Mouse (Mus musculus) lung, adult 18-20 months (tissue): Measurements from ENCODE around the gene Zfp217.

Source experiments
- DNase-seq, 2 experiments: peaks; one replicate each; pipeline ENCODE4 v3.0.0; 2022; ENCODE audit warnings: mixed read lengths in 2 of 2

Gene Zfp217

DNA sequence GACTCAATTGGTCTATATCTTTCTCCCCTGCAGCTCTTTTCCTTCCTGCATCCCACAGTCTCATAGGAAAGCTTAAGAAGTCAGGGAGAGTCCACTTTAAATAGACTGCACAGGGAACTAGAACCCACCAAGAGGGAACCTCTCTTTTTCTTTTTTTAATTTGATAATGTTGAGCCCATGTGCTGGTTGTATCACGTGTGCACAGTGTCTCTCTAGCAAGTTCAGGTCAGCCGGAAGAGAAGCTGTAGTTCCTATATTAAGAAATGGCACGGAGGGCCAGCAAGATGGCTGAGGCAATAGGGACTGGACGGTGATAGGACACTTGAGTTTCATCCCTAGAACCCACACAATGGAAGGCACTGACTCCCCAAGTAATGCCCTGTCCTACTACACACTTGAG is 11.1 kb upstream of the Zfp217 start:
- DNase-seq, result no peak

- peak; percentile 57 to 61 for DNase-seq
Observed at GRCm38 (mm10) chr2:170158251-170158650, 10.3 kb upstream of the Zfp217 start.

DNA sequence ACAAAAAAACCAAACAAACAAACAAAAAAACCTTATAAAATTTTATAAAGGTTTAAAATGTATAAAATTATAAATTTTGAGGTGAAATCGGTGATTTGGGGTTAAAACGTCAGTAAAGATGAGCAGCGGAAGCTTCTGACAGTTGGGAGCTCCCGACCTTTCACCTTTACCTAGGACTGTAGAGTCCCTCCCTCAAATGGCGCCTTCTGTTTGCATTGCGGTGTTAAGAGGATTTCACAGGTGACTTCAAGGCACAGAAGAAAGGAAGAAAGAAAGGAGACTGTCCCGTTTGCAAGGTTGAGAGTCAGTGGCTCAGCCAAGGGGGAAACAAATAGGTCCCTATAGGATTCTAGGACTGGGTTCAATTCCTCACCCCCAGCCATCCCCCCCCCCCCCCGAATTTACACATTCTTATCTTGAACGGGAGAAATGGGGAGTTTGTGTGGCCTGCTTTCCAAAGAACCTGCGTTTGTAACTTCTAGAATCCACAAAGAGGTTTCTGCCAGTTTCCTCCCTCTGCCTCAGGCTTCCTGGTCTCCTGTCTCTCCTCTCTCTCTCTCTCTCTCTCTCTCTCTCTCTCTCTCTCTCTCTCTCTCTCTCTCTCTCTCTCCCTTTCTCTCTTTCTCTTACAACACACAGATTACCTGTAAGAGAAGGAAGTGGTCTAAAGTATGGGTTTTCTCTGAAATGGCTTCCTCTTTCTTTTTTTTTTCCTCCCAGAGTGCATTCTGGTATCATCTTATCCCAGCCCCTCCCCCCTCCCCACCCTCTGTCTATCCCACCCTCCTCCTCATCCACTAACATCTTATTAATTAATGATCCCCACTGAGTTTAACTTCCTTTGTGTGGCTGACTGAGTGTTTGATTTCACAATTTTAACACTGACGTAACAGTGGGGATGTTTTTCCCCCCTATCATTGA is 9.6 kb upstream of the Zfp217 start:
- no peak for DNase-seq

DNA sequence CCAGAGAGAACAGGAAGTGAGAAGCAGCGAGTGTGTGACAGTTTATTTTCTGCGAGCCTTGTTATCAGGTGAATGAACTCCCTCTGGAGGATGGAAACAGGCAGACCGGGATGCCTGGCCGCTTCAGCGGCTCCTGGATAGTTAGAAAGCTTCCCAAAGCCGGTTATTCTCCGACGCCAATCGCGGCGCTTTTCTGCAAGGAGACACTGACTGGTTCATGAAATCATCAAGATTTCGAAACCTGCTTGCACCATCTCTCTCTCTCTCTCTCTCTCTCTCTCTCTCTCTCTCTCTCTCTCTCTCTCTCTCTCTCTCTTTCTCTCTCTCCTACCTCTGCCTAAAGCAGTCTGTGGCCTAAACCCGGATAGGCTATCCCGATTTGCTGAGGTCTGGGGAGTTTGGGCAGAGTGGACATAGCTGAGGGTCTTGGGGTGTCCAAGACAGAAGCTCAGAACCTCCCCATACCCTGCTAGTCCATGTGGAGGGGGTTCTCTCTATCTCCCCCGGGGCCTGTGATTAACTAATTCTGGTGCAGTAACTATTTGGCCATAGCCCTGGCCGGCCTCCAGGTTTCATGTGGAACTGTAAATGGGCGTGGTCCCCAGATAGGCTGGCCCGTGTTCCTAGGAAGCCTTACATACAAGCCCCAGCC is 7.3 kb upstream of the Zfp217 start:
- DNase-seq, result peak; percentile 78 to 81

GRCm38 (mm10) chr2:170154738-170155088 is 6.8 kb upstream of the Zfp217 start:
- DNase-seq, result no peak

DNA sequence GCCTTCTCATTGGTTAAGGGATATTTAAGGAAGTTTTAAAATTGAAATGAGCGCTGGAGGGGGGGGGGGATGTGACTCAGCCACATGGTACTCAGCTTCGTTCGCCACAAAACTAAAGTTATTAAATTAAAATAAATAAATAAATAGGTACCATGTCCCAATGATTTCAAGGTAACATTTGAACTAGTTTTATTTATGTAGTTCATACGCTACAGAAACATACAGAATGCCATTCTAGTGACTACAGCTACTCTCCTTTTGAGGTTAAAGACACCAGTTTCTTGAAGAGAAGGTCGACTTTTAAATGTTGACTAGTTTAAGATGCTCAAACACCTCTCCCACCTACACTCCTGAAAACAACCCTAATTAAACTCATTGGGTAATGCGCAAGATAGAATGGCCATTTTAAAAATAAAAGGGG is 6.4 kb upstream of the Zfp217 start:
- DNase-seq, result no peak

DNA sequence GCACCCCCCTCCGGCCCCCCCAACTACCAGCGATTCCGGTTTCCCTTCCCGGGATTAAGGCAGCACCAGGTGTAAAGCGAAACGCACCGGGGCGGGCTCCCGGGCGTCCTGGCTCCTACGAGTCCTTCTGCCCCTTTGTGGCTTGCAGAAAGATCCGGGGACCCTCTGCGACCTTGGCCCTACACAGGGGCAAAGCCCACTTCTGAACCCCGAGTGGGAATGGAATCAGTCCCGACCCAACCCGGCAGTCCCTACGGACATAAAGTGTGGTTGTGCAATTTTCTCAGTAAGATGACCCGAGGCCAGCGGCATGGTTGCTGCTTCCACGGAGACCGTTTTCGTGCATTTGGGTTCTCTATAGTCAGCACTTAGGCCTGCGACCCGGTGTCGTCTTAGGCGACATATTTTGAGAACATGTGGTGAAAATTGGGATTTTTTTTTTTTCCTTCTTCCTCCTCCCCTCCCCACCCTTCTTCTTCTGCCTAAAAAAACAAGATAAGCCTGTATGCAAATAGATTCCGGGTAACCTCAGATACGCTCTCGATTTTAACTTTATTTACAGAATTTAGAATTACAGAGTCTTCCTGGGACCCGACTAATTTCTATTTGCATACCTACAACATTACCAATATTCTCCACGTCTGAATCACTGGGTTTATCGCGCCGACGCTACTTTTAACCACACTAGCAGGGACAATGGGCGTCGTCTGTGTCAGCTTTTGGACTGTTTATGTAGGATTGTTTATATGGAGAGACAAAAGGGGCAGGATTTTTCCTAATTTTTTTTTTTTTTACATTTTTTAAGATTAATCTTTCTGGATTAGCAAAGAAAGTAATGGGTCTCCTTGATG is 5.7 kb upstream of the Zfp217 start:
- peak; percentile 63 to 66 for DNase-seq

- DNase-seq, result no peak
Observed at GRCm38 (mm10) chr2:170152856-170153255, 5.0 kb upstream of the Zfp217 start.

GRCm38 (mm10) chr2:170152036-170152686 is 4.3 kb upstream of the Zfp217 start:
- no peak for DNase-seq

- DNase-seq, result no peak
Observed at GRCm38 (mm10) chr2:170151470-170151869, 3.6 kb upstream of the Zfp217 start.

DNA sequence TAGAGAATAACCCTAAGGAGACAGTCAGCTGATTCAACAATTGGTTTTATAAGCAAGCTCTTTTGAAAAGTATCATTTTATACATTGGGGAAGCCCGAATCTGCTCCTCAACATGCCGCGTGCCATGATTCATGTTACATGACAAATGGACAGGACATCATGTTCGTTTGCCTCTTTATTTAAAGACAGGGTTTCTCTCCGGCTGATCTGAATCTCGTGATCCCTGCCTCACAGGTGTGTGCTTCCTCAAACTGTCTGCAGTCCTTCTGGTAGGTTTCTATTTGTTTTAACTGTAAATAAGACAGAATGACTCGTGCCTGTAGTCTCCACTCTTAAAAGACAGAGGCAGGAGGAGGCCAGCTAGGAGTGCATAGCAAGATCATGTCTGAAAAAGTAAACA is 925 bp upstream of the Zfp217 start:
- no peak for DNase-seq

DNA sequence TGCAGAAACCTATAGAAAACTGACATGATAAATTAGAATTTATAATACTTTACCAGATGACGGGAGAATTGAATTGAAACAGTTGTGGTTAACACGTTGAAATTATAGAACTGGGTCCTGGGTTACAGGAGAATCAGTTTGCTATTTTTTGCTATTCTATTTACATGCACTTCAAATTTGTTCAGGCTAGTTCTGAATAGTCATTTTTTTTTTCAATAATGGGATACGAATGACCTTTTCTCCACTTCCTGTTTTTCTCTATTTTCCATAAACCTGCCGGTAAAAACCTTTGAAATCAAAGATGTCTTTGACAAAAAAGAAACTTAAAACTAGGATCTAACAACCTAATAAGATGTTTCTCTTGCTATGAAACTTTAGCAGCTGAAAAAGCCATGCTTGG is 733 bp downstream of the Zfp217 start:
- no peak for DNase-seq

DNA sequence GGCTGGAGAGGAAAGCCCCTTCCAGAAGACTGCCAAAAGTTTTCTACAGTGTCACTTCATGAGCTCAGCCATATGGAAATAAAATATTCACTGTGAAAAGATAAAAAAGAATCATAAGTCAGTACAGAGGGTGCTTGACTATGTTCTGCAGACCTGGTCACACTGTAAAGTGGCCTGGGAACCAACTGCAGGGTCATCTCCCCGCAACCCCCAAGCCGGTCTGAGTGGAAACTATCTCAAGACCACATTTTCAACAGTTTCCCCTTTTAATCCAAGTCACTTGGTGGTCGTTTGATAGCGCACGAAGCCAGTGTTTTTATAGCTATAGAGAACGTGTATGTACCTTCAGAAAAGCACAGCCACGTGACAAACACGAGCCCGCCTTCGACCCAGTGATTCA is 3.6 kb downstream of the Zfp217 start:
- DNase-seq, result no peak

GRCm38 (mm10) chr2:170143861-170144260 is 4.0 kb downstream of the Zfp217 start:
- no peak for DNase-seq

GRCm38 (mm10) chr2:170142542-170142941 is 5.4 kb downstream of the Zfp217 start:
- DNase-seq, result no peak

- no peak for DNase-seq
Observed at GRCm38 (mm10) chr2:170141481-170141880, 6.4 kb downstream of the Zfp217 start.

DNA sequence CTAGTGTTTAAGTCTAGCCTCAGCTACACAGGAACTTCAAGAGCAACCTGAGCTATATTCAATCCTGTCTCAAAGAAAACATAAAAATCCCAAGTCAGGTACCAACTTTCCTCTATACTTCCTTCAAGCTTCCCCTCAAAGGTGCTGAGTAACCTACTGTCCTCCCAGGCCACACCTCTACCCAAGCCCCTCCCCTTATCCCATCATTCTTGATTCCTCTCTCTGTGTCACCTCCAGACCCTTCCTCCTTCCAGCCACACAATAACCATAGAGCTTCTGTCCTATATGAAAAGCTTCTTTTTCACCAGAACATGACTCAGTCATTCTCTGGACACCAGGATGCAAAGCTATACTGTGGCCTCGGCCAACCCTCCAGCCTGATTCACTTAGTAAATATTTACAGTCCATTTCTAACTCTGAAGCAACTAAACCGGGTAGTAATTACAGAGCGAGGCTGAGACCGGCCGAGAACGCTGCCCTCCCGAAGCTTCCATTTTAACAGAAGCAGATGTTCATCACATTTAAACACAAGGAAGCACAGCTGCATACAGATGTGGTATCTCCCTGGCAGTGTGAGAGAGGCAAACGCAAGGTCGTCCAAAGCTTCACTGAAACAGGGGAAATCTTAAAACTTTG is 8.4 kb downstream of the Zfp217 start:
- no peak for DNase-seq

GRCm38 (mm10) chr2:170136928-170137327 is 11.0 kb downstream of the Zfp217 start:
- no peak for DNase-seq

GRCm38 (mm10) chr2:170135820-170136219 is 12.1 kb downstream of the Zfp217 start:
- no peak for DNase-seq

GRCm38 (mm10) chr2:170134026-170134690 is 13.7 kb downstream of the Zfp217 start:
- DNase-seq, result no peak

DNA sequence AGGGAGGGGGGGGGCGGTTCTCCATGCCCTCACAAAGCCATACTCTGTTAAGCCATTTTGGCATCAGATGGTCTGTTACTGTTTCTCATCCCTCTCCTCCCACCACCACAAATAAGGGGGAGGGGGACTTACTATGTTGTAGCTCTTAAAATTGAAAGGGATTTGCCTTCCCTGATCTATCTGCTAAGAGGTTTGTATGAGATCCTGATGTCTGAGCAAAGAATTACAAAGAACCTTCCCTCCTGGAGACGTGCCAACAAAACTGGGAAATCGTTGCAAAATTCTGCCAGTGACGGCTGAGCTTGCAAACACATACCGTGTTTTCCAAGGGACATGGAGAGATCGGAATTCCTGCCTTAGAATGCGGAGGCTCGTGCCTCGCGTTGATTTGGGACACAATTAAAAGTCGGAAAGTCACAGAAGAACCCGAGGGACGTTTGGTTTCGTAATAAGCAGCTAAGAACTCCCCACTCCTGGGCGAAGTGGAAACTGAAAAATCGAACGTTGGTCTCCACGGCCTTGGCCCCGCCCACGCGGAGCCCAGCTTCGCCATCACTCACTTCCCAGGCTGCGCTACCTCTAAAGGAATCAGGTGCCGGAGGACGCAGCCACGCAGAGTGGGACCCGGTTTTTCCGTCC is 14.7 kb downstream of the Zfp217 start:
- DNase-seq, result peak; percentile 87 to 90
